Mouse (Mus musculus) cerebellum, adult 2 months (tissue): ENCODE data around the gene Pygm.

Experiments used
- CTCF ChIP-seq: fragments of 200-500 bp; IDR thresholded peaks from 2 replicates; pipeline ENCODE4 v1.5.1; 2011; ENCODE audit warnings: low read depth, mild to moderate bottlenecking, control low read depth, low read length, moderate library complexity, borderline replicate concordance; ENCODE audit not compliant: insufficient read depth
- POLR2A ChIP-seq: fragments of 200-500 bp; IDR thresholded peaks from 2 replicates; pipeline ENCODE4 v1.6.1; 2011; ENCODE audit warnings: low read length, control low read depth, borderline replicate concordance; ENCODE audit not compliant: insufficient read depth

- TF ChIP-seq CTCF (no peak), POLR2A (no peak)
These were observed 35.5 kb upstream of the Pygm start for GRCm38 (mm10) chr19:6348717-6349116.
